Mouse (Mus musculus): ENCODE data around the gene Polk.
A peak's percentile ranks its signal among the peaks of the same experiment; 100 is the strongest.

The Polk gene

GRCm38 (mm10) chr13:96458018-96458417 lies 84.4 kb downstream of the Polk start:
- no peak for DNase-seq

GRCm38 (mm10) chr13:96457566-96457965 lies 84.8 kb downstream of the Polk start:
- DNase-seq: no peak

- DNase-seq: no peak
Measured at GRCm38 (mm10) chr13:96454288-96454687, 88.1 kb downstream of the Polk start.

GRCm38 (mm10) chr13:96452621-96453020 lies 89.8 kb downstream of the Polk start:
- no peak for DNase-seq

GRCm38 (mm10) chr13:96451386-96452140 lies 90.8 kb downstream of the Polk start:
- no peak for DNase-seq

GRCm38 (mm10) chr13:96450869-96451268 lies 91.5 kb downstream of the Polk start:
- no peak for DNase-seq

GRCm38 (mm10) chr13:96450205-96450856 lies 92.0 kb downstream of the Polk start:
- no peak for DNase-seq

- no peak for DNase-seq
Measured at GRCm38 (mm10) chr13:96440436-96440835, 101.9 kb downstream of the Polk start.

GRCm38 (mm10) chr13:96436921-96437320 lies 105.5 kb downstream of the Polk start:
- no peak for DNase-seq

GRCm38 (mm10) chr13:96435793-96436192 lies 106.6 kb downstream of the Polk start:
- no peak for DNase-seq

GRCm38 (mm10) chr13:96434899-96435331 lies 107.5 kb downstream of the Polk start:
- DNase-seq: no peak

- no peak for DNase-seq
Measured at GRCm38 (mm10) chr13:96433648-96434190, 108.7 kb downstream of the Polk start.

- DNase-seq: no peak
Measured at GRCm38 (mm10) chr13:96433041-96433440, 109.3 kb downstream of the Polk start.

GRCm38 (mm10) chr13:96432376-96432811 lies 110.0 kb downstream of the Polk start:
- no peak for DNase-seq

GRCm38 (mm10) chr13:96431595-96432156 lies 110.7 kb downstream of the Polk start:
- DNase-seq: peak; percentile 80
